Mouse (Mus musculus) cerebellum, adult 11 months (tissue): ENCODE data around the gene Gpr152.
"Not testable (repeated sequence)": the region's sequence is repeated elsewhere in the genome, so short reads cannot be mapped to it uniquely, and the experiment has no call there.

Experiments
- DNase-seq: peaks from one replicate; pipeline ENCODE4 v3.0.0; 2022

Gene Gpr152

DNA sequence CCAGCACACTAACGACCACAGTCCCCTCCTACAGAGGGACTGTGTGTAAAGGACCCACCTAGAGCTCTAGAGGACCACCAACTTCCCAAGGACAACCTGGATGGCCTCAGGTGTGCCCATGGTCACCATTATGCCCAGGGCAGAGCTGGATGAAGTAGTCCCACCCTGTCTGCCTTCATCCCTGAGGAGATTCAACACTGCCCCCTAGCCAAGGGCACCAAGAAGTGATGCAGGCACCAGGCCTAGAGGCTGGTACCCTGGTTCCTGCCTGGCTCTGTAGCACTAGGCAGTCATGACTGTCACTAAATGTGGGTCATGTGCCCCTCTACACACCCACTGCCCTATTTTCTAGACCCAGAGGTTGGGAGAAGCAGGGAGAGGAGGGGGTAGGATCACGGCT, 7.8 kb upstream of the Gpr152 start:
- no peak for DNase-seq

GRCm38 (mm10) chr19:4134354-4134753, 5.2 kb upstream of the Gpr152 start:
- no peak for DNase-seq

GRCm38 (mm10) chr19:4135229-4135962, 4.2 kb upstream of the Gpr152 start:
- not testable (repeated sequence) for DNase-seq

GRCm38 (mm10) chr19:4135963-4136345, 3.6 kb upstream of the Gpr152 start:
- not testable (repeated sequence) for DNase-seq

DNA sequence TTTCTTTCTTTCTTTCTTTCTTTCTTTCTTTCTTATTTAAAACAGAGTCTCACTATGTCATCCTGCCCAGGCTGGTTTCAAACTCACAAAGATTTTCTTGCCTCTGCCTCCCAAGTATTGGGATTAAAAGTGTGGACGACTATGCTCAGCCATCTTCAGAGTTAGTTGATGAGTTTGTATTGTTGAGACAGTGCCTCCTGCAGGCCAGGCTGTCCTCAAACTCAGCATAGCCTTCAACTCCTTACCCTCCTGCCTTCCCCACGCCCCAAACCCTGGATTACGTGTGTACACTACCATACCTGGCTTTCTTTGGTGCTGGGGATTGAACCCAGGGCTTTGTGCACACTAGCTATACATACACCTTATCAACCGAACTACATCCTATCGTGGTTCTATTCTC, 3.1 kb upstream of the Gpr152 start:
- DNase-seq, result no peak

DNA sequence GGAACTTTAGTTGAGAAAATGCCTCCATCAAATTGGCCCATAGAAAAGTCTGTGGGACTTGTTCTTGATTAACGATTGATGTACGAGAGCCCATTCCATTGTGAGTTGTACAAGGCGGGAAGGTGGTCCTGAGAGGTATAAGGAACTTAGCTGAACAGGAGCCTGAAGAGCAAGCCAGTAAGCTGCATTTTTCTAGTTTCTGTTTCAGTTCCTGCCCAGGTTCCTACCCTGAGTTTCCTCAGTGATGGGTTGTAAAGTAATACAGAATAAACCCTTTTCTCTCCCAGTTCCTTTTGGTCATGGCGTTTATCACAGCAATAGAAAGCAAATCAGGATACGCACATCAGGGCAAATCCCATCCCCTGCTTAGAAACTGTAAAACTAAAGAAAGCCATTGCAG, 1.7 kb upstream of the Gpr152 start:
- DNase-seq, result no peak

DNA sequence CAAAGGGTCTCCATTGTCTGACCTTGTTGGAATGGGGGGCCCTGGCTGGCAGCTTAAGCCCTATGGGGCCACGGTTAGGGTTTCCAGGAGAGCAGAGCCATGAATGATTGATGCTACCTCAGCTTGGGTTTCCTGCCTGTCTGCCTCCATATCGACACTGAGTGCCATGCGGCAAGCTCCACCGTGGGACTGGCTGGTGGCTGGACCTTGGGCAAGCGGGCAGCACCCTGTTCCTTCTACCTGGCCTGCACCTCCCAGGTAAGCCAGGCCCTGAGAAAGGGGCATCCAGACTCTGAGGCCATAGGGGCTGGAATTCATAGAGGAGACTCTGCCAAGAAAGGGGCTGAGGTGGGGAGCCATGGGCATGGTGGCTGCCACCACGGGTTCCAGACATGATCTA, 560 bp downstream of the Gpr152 start:
- no peak for DNase-seq

DNA sequence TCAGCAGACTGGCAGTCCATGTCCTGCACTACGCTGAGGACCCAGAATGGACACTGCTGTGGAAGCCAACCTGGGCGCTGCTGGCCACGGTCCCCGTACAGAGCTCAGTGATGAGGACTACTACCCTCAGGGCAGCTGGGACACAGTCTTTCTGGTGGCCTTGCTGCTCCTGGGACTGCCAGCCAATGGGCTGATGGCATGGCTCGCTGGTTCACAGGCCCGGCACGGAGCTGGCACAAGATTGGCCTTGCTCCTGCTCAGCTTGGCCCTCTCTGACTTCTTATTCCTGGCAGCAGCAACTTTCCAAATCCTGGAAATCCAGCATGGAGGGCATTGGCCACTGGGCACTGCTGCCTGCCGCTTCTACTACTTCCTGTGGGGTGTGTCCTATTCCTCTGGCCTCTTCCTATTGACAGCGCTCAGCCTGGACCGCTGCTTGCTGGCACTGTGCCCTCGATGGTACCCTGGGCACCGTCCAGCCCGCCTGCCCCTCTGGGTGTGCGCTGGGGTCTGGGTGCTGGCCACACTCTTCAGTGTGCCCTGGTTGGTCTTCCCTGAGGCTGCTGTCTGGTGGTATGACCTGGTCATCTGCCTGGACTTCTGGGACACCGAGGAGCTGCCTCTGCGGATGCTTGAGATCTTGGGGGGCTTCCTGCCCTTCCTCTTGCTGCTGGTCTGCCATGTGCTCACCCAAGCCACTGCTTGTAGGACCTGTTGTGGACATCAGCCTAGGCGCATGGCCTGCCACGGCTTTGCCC, 3.0 kb downstream of the Gpr152 start:
- no peak for DNase-seq

DNA sequence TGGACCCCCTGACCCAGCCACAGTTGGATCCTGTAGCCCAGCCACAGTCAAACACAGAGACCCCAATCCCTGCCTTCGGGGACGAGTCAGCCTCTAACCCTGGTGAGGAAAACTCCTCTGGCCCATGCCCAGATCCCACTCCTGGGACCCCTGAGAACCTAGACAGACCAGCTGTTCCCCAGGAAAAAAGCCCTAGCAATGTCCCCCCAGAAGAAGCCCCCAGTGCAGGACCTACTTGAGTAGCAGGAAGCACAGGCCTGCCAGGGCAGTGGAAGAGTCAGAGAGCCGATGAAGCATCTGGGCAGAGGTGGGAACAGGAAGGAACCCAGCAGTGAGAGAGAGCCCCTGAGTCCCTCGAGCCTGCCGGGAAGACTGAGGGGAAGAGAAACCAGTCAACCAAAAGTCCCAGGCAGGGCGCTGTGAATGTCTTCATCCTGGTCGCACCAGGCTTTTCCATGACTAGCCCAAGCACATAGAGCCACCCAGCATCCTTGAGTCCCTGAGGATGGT, 4.2 kb downstream of the Gpr152 start, which contains the start of gene Cabp4:
Cabp4 (minus strand) TSS at position 275 of the 510 bp plus-strand sequence.
- no peak for DNase-seq

DNA sequence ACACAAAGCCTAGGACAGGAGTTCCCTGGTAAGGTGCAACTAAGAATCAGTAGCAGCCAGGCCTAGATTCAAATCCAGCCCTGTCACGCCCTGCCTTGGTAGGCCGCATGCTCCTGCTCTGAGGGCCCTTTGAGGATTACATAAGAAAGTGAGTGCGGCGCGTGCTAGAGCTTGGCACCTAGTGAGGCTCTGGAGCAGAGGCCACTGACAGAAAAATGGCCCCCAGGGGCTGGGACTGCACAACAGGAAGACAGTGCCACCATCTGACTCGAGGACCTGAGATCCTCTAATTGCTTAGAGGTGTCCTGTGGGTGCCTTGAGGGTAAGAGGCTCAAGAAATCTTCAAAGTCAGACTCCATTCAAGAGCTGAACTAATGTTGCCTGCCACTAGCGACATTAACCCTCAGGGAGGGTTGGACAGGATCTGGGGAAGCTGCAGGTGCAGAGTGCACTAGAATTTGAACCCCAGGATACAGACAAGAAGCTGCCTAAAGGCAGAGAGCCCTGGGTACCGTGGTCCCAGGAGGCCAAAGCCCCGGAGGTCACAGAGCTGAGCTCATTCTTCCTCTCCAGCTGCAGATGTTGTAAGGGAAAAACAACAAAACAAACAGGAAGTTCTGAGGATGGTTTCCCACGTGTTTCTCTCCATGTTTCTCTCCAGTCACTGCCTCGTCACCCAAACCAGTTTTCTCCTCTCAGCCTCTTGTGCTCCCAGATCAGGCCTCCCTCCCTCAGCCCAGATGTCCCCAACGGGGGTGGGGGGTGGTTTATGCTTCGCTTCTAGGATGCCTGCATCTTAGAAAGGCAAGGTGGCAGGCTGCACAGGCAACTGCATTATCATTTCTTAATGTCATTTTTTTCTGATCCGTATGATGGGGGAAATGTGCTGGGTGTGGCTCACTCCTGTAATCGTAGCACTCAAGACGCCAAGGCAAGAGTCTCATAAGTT, 5.2 kb downstream of the Gpr152 start:
- DNase-seq, result no peak

DNA sequence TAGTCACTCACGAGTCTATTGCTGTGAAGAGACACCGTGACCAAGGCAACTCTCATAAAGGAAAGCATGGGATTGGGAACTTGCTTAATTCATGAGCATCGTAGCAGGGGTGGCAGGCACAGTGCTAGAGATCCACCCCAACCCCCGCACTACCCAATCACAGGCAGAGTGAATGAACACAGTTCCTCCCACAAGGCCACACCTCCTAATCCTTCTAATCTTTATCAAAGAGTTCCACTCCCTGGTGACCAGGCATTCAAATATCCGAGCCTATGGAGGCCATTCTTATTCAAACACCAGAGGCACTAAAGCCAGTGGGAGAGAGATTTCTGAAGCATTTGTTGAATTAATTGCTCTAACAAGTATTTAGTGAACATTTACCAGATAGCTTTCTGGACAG, 6.3 kb downstream of the Gpr152 start:
- no peak for DNase-seq

GRCm38 (mm10) chr19:4146366-4147021, 6.9 kb downstream of the Gpr152 start:
- DNase-seq, result no peak

DNA sequence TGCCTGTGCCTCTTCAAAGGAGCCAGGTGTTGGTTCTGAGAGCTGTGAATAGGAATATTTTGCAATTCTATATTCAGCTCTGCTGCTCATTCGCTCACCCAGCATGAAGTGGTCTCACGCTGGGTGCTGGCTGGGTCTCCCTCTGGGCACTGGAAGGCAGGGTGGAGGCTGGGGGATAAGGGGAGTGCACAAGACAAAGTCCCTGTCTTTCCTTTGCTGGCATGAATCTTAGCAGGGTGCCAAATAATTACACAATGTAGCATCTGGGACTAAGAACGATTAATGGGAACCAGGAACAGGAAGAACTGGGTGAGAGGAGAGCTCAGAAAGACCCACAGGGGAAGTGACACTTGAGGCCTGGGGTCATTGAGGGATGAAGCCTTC, 7.4 kb downstream of the Gpr152 start:
- DNase-seq, result no peak

GRCm38 (mm10) chr19:4147782-4148490, 8.3 kb downstream of the Gpr152 start:
- DNase-seq, result no peak

GRCm38 (mm10) chr19:4148491-4148806, 8.9 kb downstream of the Gpr152 start, which contains the start of gene Coro1b:
Gene Coro1b, plus strand, starts transcription at chr19:4148619.
- DNase-seq, result peak; percentile 95

GRCm38 (mm10) chr19:4148819-4149218, 9.2 kb downstream of the Gpr152 start:
- DNase-seq, result no peak

DNA sequence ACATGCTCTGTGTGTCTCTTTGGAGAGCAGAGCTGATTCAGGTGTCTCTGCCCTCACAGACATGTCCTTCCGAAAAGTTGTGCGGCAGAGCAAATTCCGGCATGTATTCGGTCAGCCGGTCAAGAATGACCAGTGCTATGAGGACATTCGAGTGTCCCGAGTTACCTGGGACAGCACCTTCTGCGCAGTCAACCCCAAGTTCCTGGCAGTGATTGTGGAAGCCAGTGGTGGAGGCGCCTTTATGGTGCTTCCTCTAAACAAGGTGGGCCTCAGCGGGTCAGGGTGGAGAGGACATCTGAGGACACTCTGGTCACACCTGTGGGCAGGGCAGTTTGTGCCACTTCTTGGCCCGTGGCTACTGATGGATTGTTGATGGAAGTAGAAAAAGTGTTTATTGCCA, 9.7 kb downstream of the Gpr152 start:
- no peak for DNase-seq

GRCm38 (mm10) chr19:4149764-4150461, 10.3 kb downstream of the Gpr152 start:
- DNase-seq, result no peak

GRCm38 (mm10) chr19:4150567-4151487, 11.2 kb downstream of the Gpr152 start:
- DNase-seq, result no peak

DNA sequence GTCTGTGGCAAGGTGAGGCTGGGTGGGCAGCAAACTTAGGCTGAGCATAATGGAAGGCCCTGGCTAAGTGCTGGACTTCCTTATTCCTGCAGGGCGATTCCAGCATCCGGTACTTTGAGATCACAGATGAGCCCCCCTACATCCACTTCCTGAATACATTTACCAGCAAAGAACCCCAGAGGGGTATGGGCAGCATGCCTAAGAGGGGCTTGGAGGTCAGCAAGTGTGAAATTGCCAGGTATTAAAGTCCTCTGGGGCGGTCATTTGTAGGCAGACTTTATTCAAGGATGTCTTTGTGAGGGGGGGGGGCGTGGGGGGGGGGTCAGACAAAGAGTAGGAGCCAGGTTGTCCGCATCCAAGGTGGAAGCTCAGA, 11.9 kb downstream of the Gpr152 start:
- DNase-seq, result no peak
